36 mouse cellular contexts compared by ENCODE assay signal in the genomic region with DNA sequence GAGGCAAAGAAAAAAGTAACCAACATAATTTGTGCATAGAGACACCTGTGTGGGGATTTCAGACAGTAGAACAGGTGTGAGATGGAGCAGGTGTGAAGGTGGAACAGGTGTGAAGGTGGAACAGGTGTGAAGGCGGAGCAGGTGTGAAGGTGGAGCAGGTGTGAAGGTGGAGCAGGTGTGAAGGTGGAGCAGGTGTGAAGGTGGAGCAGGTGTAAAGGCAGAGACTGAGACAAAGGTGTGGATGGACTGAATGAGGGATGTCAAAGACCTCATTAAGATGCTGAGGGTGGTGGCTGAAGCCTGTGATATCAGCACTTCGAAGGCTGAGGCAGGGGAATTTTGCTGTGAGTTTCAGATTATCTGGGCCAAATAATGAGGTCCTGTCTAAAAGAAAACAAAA. TPM values are rescaled to one million over a fixed set of nuclear protein-coding genes. Genes with fewer than 3 reads are reported as not detected.
"Had no signal": no experiment of that assay in that cellular context is flagged by ENCODE, and none has a peak within 500 bp of the region (broad histone marks: within the 10 kb centered on the region; RNA-seq: fewer than 3 reads in every experiment).

No protein-coding gene starts in this region.

- ATAC-seq: hindbrain, embryonic 16.5 days; hindbrain, postnatal 0 days; inflammation-experienced regulatory T-cells, adult 6 months; intestine, embryonic 15.5 days; intestine, embryonic 16.5 days; intestine, postnatal 0 days had no signal

- H3K4me1 ChIP-seq: heart, embryonic 15.5 days; hindbrain, embryonic 10.5 days; hindbrain, embryonic 12.5 days; hindbrain, embryonic 13.5 days; hindbrain, embryonic 15.5 days; intestine, embryonic 15.5 days; kidney, embryonic 15.5 days had no signal

- H3K9ac ChIP-seq: heart, embryonic 12.5 days; heart, embryonic 13.5 days; heart, embryonic 15.5 days; hindbrain, embryonic 12.5 days; hindbrain, embryonic 13.5 days; hindbrain, embryonic 14.5 days; hindbrain, embryonic 15.5 days; intestine, embryonic 15.5 days; kidney, embryonic 15.5 days had no signal

- DNase-seq: heart, postnatal 10 days; heart, postnatal 14 days; heart, postnatal 36 days; heart, postnatal 4 days; kidney, adult 11 months; kidney, adult 18-20 months; kidney, adult 2 months; kidney, adult 8-10 months; kidney, adult 9 months; kidney, postnatal 10 days; kidney, postnatal 14 days; kidney, postnatal 25 days; kidney, postnatal 36 days; kidney, postnatal 4 days; layer of hippocampus, adult 9-11 months; layer of hippocampus, postnatal 36 days had no signal

- H3K4me3 ChIP-seq: heart, embryonic 12.5 days; heart, embryonic 13.5 days; heart, embryonic 15.5 days; hindbrain, embryonic 10.5 days; hindbrain, embryonic 12.5 days; hindbrain, embryonic 13.5 days; hindbrain, embryonic 15.5 days; intestine, embryonic 15.5 days; kidney, embryonic 15.5 days; layer of hippocampus, adult 2 months; left cerebral cortex, adult 2 months had no signal

- H3K36me3 ChIP-seq: heart, embryonic 12.5 days; heart, embryonic 13.5 days; heart, embryonic 15.5 days; hindbrain, embryonic 10.5 days; hindbrain, embryonic 12.5 days; hindbrain, embryonic 13.5 days; hindbrain, embryonic 15.5 days; intestine, embryonic 15.5 days; kidney, embryonic 15.5 days had no signal

- H3K4me2 ChIP-seq: heart, embryonic 11.5 days; heart, embryonic 12.5 days; heart, embryonic 13.5 days; heart, embryonic 15.5 days; hindbrain, embryonic 12.5 days; hindbrain, embryonic 13.5 days; hindbrain, embryonic 14.5 days; hindbrain, embryonic 15.5 days; intestine, embryonic 15.5 days; kidney, embryonic 15.5 days had no signal

- H3K27ac ChIP-seq: heart, embryonic 13.5 days; heart, embryonic 15.5 days; hindbrain, embryonic 10.5 days; hindbrain, embryonic 12.5 days; hindbrain, embryonic 13.5 days; hindbrain, embryonic 14.5 days; hindbrain, embryonic 15.5 days; hindbrain, postnatal 0 days; intestine, embryonic 15.5 days; kidney, embryonic 15.5 days; kidney, postnatal 0 days; layer of hippocampus, adult 2 months; left cerebral cortex, adult 2 months had no signal

- H3K27me3 ChIP-seq: hindbrain, embryonic 12.5 days; hindbrain, embryonic 15.5 days; intestine, embryonic 15.5 days; kidney, embryonic 15.5 days had no signal

- H3K9me3 ChIP-seq: heart, embryonic 12.5 days; heart, embryonic 13.5 days; heart, embryonic 15.5 days; hindbrain, embryonic 10.5 days; hindbrain, embryonic 12.5 days; hindbrain, embryonic 13.5 days; hindbrain, embryonic 15.5 days; intestine, embryonic 15.5 days; kidney, embryonic 15.5 days had no signal

RNA-seq across cellular contexts. Expression of gene Kcnj12, which starts 59.3 kb away (rescaled TPM):
- total RNA-seq: hematopoietic stem cell, adult 5-6 weeks had no signal
- polyA plus RNA-seq: inflammation-experienced regulatory T-cells, adult 6 months had no signal
